Mouse (Mus musculus): Measurements from ENCODE around the gene Cyba. TPM values are rescaled to one million over a fixed set of nuclear protein-coding genes. Genes with fewer than 3 reads are reported as not detected.

Cyba gene
- polyA plus RNA-seq, 1 experiment from 2014 or later: 101 TPM

- H3K9me3 ChIP-seq: no peaks in the 10 kb centered on the region
- WGBS: under 1% methylated on average over 105 of the region's 107 CpGs
- H3K9ac ChIP-seq (replicated peaks): peak within 1 kb of the TSS; percentile 87
These were observed 56.1 kb downstream of the Cyba start, which contains the start of gene Zc3h18 for GRCm38 (mm10) chr8:122376365-122377231. Gene Zc3h18 (plus strand): TSS chr8:122376609.

GRCm38 (mm10) chr8:122375751-122376364, 56.9 kb downstream of the Cyba start:
- Histone ChIP-seq H3K9me3 (no peaks in the 10 kb centered on the region), H3K4me2 (peak overlapping the region; percentile 87), H3K9ac (replicated peaks) (no peak overlapping the region), H3K4me3 (replicated peaks) (peak overlapping the region; percentile 89), H3K4me1 (replicated peaks) (peaks cover 23% of the 10 kb centered on the region), H3K36me3 (peaks cover 27% of the 10 kb centered on the region), H3K27me3 (no peaks in the 10 kb centered on the region), H3K27ac (no peak overlapping the region)
- peak; percentile 6; the same call in 1 of the 2 replicates for ATAC-seq (ENCODE audit: insufficient number of reproducible peaks, insufficient read depth, low FRiP score, low TSS enrichment, low read depth)
- WGBS: 27% methylated on average over 13 of the region's 13 CpGs

More at GRCm38 (mm10) chr8:122376365-122377231, 56.1 kb downstream of the Cyba start, which contains the start of gene Zc3h18:
- peaks cover 32% of the 10 kb centered on the region for H3K36me3 ChIP-seq
- H3K4me1 ChIP-seq (replicated peaks): peaks cover 23% of the 10 kb centered on the region
- peak within 1 kb of the TSS; percentile 87 for H3K4me2 ChIP-seq
- ATAC-seq (ENCODE audit: insufficient number of reproducible peaks, insufficient read depth, low FRiP score, low TSS enrichment, low read depth): peak; percentile 88
- H3K4me3 ChIP-seq (replicated peaks): peak within 1 kb of the TSS; percentile 89
- H3K27ac ChIP-seq: peak within 1 kb of the TSS; percentile 93
- H3K27me3 ChIP-seq: no peaks in the 10 kb centered on the region

GRCm38 (mm10) chr8:122375320-122375719, 57.4 kb downstream of the Cyba start:
- peaks cover 23% of the 10 kb centered on the region for H3K4me1 ChIP-seq (replicated peaks)
- no peak for ATAC-seq (ENCODE audit: insufficient number of reproducible peaks, insufficient read depth, low FRiP score, low TSS enrichment, low read depth)
- peaks cover 22% of the 10 kb centered on the region for H3K36me3 ChIP-seq
- no peaks in the 10 kb centered on the region for H3K9me3 ChIP-seq
- H3K4me3 ChIP-seq (replicated peaks): no peak overlapping the region; the same call in 1 of the 2 replicates
- peak overlapping the region; percentile 87 for H3K4me2 ChIP-seq
- H3K27me3 ChIP-seq: no peaks in the 10 kb centered on the region
- H3K27ac ChIP-seq: no peak overlapping the region
- 93% methylated on average over 7 of the region's 7 CpGs for WGBS
- no peak overlapping the region for H3K9ac ChIP-seq (replicated peaks)

Small RNA genes within 50 kb of the gene (microRNA-seq; reads per million reads assigned to microRNA genes)
- not detected for gene Gm24366

Other genes with a start within 250 kb of the Cyba start
- 1.2 and 1.4 TPM in 2 replicates for gene Zfpm1, start 150.8 kb downstream of the Cyba start, polyA plus RNA-seq (2016; fragmentation: Nextera tagmentation; extraction: Ambion mirVana)
- not detected in 2 replicates for gene Trhr2, start 72.2 kb downstream of the Cyba start, polyA plus RNA-seq (2016; fragmentation: Nextera tagmentation; extraction: Ambion mirVana)
- 76.7 and 76.9 TPM in 2 replicates for gene Zc3h18, start 56.3 kb downstream of the Cyba start, polyA plus RNA-seq (2016; fragmentation: Nextera tagmentation; extraction: Ambion mirVana)
- not detected in 2 replicates for gene Il17c, start 10.9 kb downstream of the Cyba start, polyA plus RNA-seq (2016; fragmentation: Nextera tagmentation; extraction: Ambion mirVana)
- 40.5 and 48.7 TPM in 2 replicates for gene Mvd, start 10.5 kb upstream of the Cyba start, polyA plus RNA-seq (2016; fragmentation: Nextera tagmentation; extraction: Ambion mirVana)
- 0.16 and 0.38 TPM in 2 replicates for gene Snai3, start 27.8 kb upstream of the Cyba start, polyA plus RNA-seq (2016; fragmentation: Nextera tagmentation; extraction: Ambion mirVana)
- 45.8 and 46.4 TPM in 2 replicates for gene Rnf166, start 43.1 kb upstream of the Cyba start, polyA plus RNA-seq (2016; fragmentation: Nextera tagmentation; extraction: Ambion mirVana)
- gene Ctu2, start 43.2 kb upstream of the Cyba start, polyA plus RNA-seq (2016; fragmentation: Nextera tagmentation; extraction: Ambion mirVana): 79.5 and 80.5 TPM in 2 replicates
- gene Piezo1, start 118.4 kb upstream of the Cyba start, polyA plus RNA-seq (2016; fragmentation: Nextera tagmentation; extraction: Ambion mirVana): 11.9 and 13.9 TPM in 2 replicates
- gene Cdt1, start 135.1 kb upstream of the Cyba start, polyA plus RNA-seq (2016; fragmentation: Nextera tagmentation; extraction: Ambion mirVana): 52.3 and 52.7 TPM in 2 replicates
- gene Aprt, start 144.0 kb upstream of the Cyba start, polyA plus RNA-seq (2016; fragmentation: Nextera tagmentation; extraction: Ambion mirVana): 299 and 305 TPM in 2 replicates
- gene Galns, start 178.5 kb upstream of the Cyba start, polyA plus RNA-seq (2016; fragmentation: Nextera tagmentation; extraction: Ambion mirVana): 5.9 and 8.4 TPM in 2 replicates
- 39.0 and 48.0 TPM in 2 replicates for gene Trappc2l, start 178.7 kb upstream of the Cyba start, polyA plus RNA-seq (2016; fragmentation: Nextera tagmentation; extraction: Ambion mirVana)
- not detected in 2 replicates for gene Pabpn1l, start 189.8 kb upstream of the Cyba start, polyA plus RNA-seq (2016; fragmentation: Nextera tagmentation; extraction: Ambion mirVana)